Mouse (Mus musculus): ENCODE data around the gene Alg5. TPM values are rescaled to one million over a fixed set of nuclear protein-coding genes. Genes with fewer than 3 reads are reported as not detected.

Alg5 gene
- polyA plus RNA-seq, 1 experiment = 16.3 TPM

GRCm38 (mm10) chr3:54793762-54794161 lies 58.4 kb downstream of the Alg5 start:
- Histone ChIP-seq H3K27ac (ENCODE audit: control insufficient read depth, insufficient read depth, low read depth, low read length, poor library complexity) (no peak overlapping the region), H3K4me1 (ENCODE audit: control insufficient read depth, insufficient read depth, low read length) (no peaks in the 10 kb centered on the region), H3K4me3 (replicated peaks; ENCODE audit: control insufficient read depth, low read depth, low read length) (no peak overlapping the region)
- WGBS = 85% methylated on average over 6 of the region's 6 CpGs
- TF ChIP-seq CTCF (IDR thresholded peaks at IDR 0.05; ENCODE audit: control insufficient read depth, insufficient read depth, low read length) = no peak
- no peak for TF ChIP-seq POLR2A (IDR thresholded peaks at IDR 0.05; ENCODE audit: borderline replicate concordance, control insufficient read depth, low read depth, low read length)

GRCm38 (mm10) chr3:54795379-54795778 lies 60.0 kb downstream of the Alg5 start:
- TF ChIP-seq POLR2A (IDR thresholded peaks at IDR 0.05; ENCODE audit: borderline replicate concordance, control insufficient read depth, low read depth, low read length) (no peak), CTCF (IDR thresholded peaks at IDR 0.05; ENCODE audit: control insufficient read depth, insufficient read depth, low read length) (no peak)
- Histone ChIP-seq H3K4me3 (replicated peaks; ENCODE audit: control insufficient read depth, low read depth, low read length) (no peak overlapping the region), H3K27ac (ENCODE audit: control insufficient read depth, insufficient read depth, low read depth, low read length, poor library complexity) (no peak overlapping the region), H3K4me1 (ENCODE audit: control insufficient read depth, insufficient read depth, low read length) (no peaks in the 10 kb centered on the region)
- WGBS = 89% methylated on average over 5 of the region's 5 CpGs

GRCm38 (mm10) chr3:54795806-54796205 lies 60.5 kb downstream of the Alg5 start:
- no peak overlapping the region for H3K4me3 ChIP-seq (replicated peaks; ENCODE audit: control insufficient read depth, low read depth, low read length)
- H3K27ac ChIP-seq (ENCODE audit: control insufficient read depth, insufficient read depth, low read depth, low read length, poor library complexity) = no peak overlapping the region
- TF ChIP-seq POLR2A (IDR thresholded peaks at IDR 0.05; ENCODE audit: borderline replicate concordance, control insufficient read depth, low read depth, low read length) (no peak), CTCF (IDR thresholded peaks at IDR 0.05; ENCODE audit: control insufficient read depth, insufficient read depth, low read length) (no peak)
- WGBS = 92% methylated on average over 1 of the region's 1 CpGs
- H3K4me1 ChIP-seq (ENCODE audit: control insufficient read depth, insufficient read depth, low read length) = no peaks in the 10 kb centered on the region

- H3K4me1 ChIP-seq (ENCODE audit: control insufficient read depth, insufficient read depth, low read length) = no peaks in the 10 kb centered on the region
- no peak overlapping the region for H3K4me3 ChIP-seq (replicated peaks; ENCODE audit: control insufficient read depth, low read depth, low read length)
- H3K27ac ChIP-seq (ENCODE audit: control insufficient read depth, insufficient read depth, low read depth, low read length, poor library complexity) = no peak overlapping the region
- WGBS = 37% methylated on average over 16 of the region's 16 CpGs
- TF ChIP-seq CTCF (IDR thresholded peaks at IDR 0.05; ENCODE audit: control insufficient read depth, insufficient read depth, low read length) (peak; percentile 51; the same call in 1 of the 2 replicates), POLR2A (IDR thresholded peaks at IDR 0.05; ENCODE audit: borderline replicate concordance, control insufficient read depth, low read depth, low read length) (no peak)
These were observed 61.9 kb downstream of the Alg5 start for GRCm38 (mm10) chr3:54797211-54797610.

Other genes starting within 250 kb of the Alg5 start
- 29.8 and 60.4 TPM in 2 replicates for gene Supt20, start 42.7 kb upstream of the Alg5 start, polyA plus RNA-seq (2011; ENCODE audit: insufficient read depth, insufficient read length, low replicate concordance, missing spikeins)
- not detected in 2 replicates for gene Gm21958, start 21.2 kb upstream of the Alg5 start, polyA plus RNA-seq (2011; ENCODE audit: insufficient read depth, insufficient read length, low replicate concordance, missing spikeins)
- gene Exosc8, start 146 bp upstream of the Alg5 start, polyA plus RNA-seq (2011; ENCODE audit: insufficient read depth, insufficient read length, low replicate concordance, missing spikeins) = 51.2 and 112 TPM in 2 replicates
- gene Smad9, start 20.0 kb downstream of the Alg5 start, polyA plus RNA-seq (2011; ENCODE audit: insufficient read depth, insufficient read length, low replicate concordance, missing spikeins) = not detected in 2 replicates
- gene Rfxap, start 72.3 kb downstream of the Alg5 start, polyA plus RNA-seq (2011; ENCODE audit: insufficient read depth, insufficient read length, low replicate concordance, missing spikeins) = 14.7 and 30.1 TPM in 2 replicates
- gene Sertm1, start 180.3 kb downstream of the Alg5 start, polyA plus RNA-seq (2011; ENCODE audit: insufficient read depth, insufficient read length, low replicate concordance, missing spikeins) = not detected in 2 replicates

All from bone marrow, adult 2 months (tissue).